In the genomic region with DNA sequence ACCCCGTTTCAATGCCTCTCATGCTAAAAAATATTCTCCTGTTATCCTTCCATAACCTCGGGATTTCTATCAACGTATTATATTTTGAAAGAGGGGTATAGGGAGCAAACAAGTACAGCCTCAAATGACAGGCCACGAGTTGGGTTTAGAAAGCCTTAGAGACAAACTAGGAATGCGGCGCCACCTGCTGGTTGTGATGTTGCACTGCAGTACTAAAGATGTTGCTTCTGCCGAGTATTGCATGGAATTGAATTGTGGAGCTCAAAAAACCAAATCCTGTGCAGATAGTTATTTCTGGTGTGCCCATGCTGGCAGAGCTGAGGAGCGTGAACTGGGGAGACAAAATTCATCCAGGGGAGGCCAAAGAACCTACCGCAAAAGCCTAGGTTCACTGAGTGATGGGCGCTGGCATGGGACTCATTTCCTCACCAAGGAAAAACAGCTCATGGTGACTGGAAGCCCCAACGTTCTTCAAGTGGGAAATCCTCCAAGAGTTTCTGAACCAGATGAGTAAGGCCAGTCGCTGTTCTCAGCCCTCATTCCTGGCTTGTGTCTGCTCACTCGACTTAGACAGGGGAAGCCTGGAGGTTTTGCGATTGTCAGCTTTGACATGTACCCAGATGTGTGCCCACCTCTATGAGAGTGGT, we compare ENCODE assay signal across 8 mouse cellular contexts. TPM values are rescaled to one million over a fixed set of nuclear protein-coding genes. Genes with fewer than 3 reads are reported as not detected.
DNase-seq lines count a peak whose midpoint lies in the region; ATAC-seq lines count a peak whose summit lies in the region.

No protein-coding gene starts in this region.

- H3K9me3 ChIP-seq in heart, embryonic 13.5 days, result no peaks in the 10 kb centered on the region

- DNase-seq in MN1 (ENCODE audit: low spot score), result peak; percentile 72
- peak; percentile 59 for DNase-seq in c-Kit-negative CD71-positive TER-119-positive erythroid progenitor cells, embryonic 14.5 days (ENCODE audit: low read depth, low spot score)
- peak; percentile 54 for DNase-seq in fibroblast of lung, adult 2 months (ENCODE audit: low read depth)
- peak; percentile 67 for DNase-seq in layer of hippocampus, adult 9-10 months (ENCODE audit: low spot score)
- peak; percentile 56 to 79 for DNase-seq in lung, postnatal 4 days
- DNase-seq in right cerebral cortex, adult 18-20 months, result peak; percentile 78
- peak; percentile 76 for DNase-seq in urinary bladder, postnatal 25 days (ENCODE audit: low spot score)

- no peak overlapping the region for H3K4me3 ChIP-seq in heart, embryonic 13.5 days

- H3K27ac ChIP-seq in heart, embryonic 13.5 days (replicated peaks), result no peak overlapping the region

- H3K36me3 ChIP-seq in heart, embryonic 13.5 days, result no peaks in the 10 kb centered on the region

- H3K4me1 ChIP-seq in heart, embryonic 13.5 days, result no peaks in the 10 kb centered on the region

- peak overlapping the region; percentile 43 for H3K4me2 ChIP-seq in heart, embryonic 13.5 days

- ATAC-seq in heart, embryonic 13.5 days (ENCODE audit: extremely low read depth, insufficient number of reproducible peaks, low FRiP score, low TSS enrichment), result no peak

- no peaks in the 10 kb centered on the region for H3K27me3 ChIP-seq in heart, embryonic 13.5 days (replicated peaks)

- H3K9ac ChIP-seq in heart, embryonic 13.5 days, result no peak overlapping the region

- 17% methylated on average over 14 of the region's 14 CpGs for WGBS in heart, embryonic 13.5 days

RNA-seq across cellular contexts. Expression of a gene that starts 11.2 kb away (rescaled TPM):
- polyA plus RNA-seq in heart, embryonic 13.5 days (2015; fragmentation: Nextera tagmentation; extraction: Ambion mirVana), result 4.7 and 6.2 TPM in 2 replicates

RNA-seq across cellular contexts. Expression of a gene that starts 41.3 kb away (rescaled TPM):
- polyA plus RNA-seq in heart, embryonic 13.5 days (2015; fragmentation: Nextera tagmentation; extraction: Ambion mirVana), result 9.7 and 9.8 TPM in 2 replicates
